Mouse (Mus musculus) heart, postnatal 0 days (tissue): ENCODE data around the gene Tha1.

Experiments used
- CTCF ChIP-seq: IDR thresholded peaks from 2 replicates; pipeline ENCODE4 v1.5.1; 2016; ENCODE audit warnings: antibody characterized with exemption, control low read depth, low read depth
- EP300 ChIP-seq: IDR thresholded peaks from 2 replicates; pipeline ENCODE4 v1.6.1; 2016; ENCODE audit warnings: antibody characterized with exemption, low read depth

GRCm38 (mm10) chr11:117863174-117863856 is 10.0 kb downstream of the Tha1 start:
- TF ChIP-seq CTCF (no peak), EP300 (no peak)
